Mouse (Mus musculus): ENCODE results near the gene Ccdc61. TPM values are rescaled to one million over a fixed set of nuclear protein-coding genes. Genes with fewer than 3 reads are reported as not detected.

Gene Ccdc61
- polyA plus RNA-seq, 1 experiment from 2014 or later: 21.2 TPM

DNA sequence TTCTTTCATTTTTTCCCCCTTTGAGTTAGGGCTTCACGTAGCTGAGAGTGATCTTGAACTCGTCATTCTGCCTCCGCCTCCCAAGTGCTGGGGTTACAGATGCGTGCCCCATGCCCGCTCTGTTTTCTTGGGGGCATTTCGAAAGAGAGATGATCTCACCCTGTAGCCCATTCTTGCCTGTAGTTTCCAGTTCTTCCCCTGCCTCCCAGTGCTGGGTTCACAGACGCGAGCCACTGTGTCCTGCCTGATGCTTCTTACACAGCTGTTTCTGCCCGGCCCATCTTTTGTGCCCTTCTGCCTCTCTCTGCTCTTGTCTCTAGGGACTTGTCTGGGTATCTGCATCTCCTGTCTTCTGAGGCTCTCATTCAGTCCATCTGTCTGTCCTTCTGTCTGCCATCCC, 32.6 kb upstream of the Ccdc61 start:
- ATAC-seq (ENCODE audit: insufficient read depth, low FRiP score): no peak
- Histone ChIP-seq H3K9ac (ENCODE audit: low read length) (no peak overlapping the region), H3K36me3 (ENCODE audit: control insufficient read depth, insufficient read depth, low read length) (no peaks in the 10 kb centered on the region), H3K27me3 (ENCODE audit: control insufficient read depth, insufficient read depth, low read length) (peaks cover 4% of the 10 kb centered on the region; the same call in 1 of the 2 replicates), H3K9me3 (replicated peaks; ENCODE audit: control insufficient read depth, low read length) (no peaks in the 10 kb centered on the region), H3K4me2 (ENCODE audit: low read depth, low read length) (no peak overlapping the region), H3K4me1 (ENCODE audit: control insufficient read depth, insufficient read depth, low read length) (no peaks in the 10 kb centered on the region), H3K27ac (ENCODE audit: low read length) (no peak overlapping the region), H3K4me3 (replicated peaks; ENCODE audit: low read length) (no peak overlapping the region)
- WGBS: 56% methylated on average over 9 of the region's 9 CpGs

DNA sequence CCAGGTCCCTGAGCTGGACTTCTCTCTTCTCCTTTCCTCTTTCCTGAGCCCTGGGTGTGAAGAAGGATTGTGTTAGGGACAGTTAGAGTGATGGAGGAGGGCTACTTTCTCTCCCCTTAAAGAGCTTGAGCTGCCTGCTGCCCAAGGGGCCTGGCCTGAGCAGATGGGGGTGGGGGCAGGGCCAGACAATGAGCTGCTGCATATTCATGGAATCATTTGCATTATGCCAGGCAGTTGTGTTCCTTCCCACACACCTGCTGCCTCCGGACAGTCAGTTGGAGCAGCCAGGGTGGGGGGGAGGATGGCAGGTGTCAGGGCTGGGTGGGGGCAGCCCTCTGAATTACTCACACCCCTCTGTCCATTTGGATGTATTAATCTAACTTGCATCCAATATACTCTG, 32.2 kb upstream of the Ccdc61 start:
- ATAC-seq (ENCODE audit: insufficient read depth, low FRiP score): no peak

DNA sequence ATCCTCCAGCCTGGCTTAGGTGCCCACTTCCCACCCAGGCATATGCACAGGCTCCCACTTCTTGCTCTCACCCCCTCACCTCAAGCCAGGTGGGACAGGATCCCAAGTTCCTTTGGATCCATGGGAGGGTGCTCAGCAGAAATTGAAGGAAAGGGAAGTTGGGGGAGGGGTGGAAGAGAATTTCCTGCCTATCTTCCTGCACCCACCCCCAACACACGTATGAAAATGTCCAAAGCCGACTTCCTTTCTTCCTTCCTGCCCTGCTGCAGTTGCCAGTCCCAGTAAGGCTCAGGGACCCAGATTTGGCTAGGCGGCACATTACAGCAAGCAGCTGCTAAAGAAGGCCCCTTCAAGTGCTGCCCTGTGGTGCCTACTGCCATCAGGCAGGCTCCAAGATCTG, 17.5 kb upstream of the Ccdc61 start:
- no peak overlapping the region for H3K9ac ChIP-seq (ENCODE audit: low read length)
- ATAC-seq (ENCODE audit: insufficient read depth, low FRiP score): no peak
- no peaks in the 10 kb centered on the region for H3K36me3 ChIP-seq (ENCODE audit: control insufficient read depth, insufficient read depth, low read length)
- H3K4me2 ChIP-seq (ENCODE audit: low read depth, low read length): no peak overlapping the region
- peaks cover 29% of the 10 kb centered on the region for H3K27me3 ChIP-seq (ENCODE audit: control insufficient read depth, insufficient read depth, low read length)
- no peaks in the 10 kb centered on the region for H3K9me3 ChIP-seq (replicated peaks; ENCODE audit: control insufficient read depth, low read length)
- no peak overlapping the region for H3K4me3 ChIP-seq (replicated peaks; ENCODE audit: low read length)
- H3K27ac ChIP-seq (ENCODE audit: low read length): no peak overlapping the region
- peaks cover 11% of the 10 kb centered on the region for H3K4me1 ChIP-seq (ENCODE audit: control insufficient read depth, insufficient read depth, low read length)
- WGBS: 33% methylated on average over 3 of the region's 3 CpGs

More for the DNA sequence above, 32.2 kb upstream of the Ccdc61 start:
- Histone ChIP-seq H3K9ac (ENCODE audit: low read length) (no peak overlapping the region), H3K9me3 (replicated peaks; ENCODE audit: control insufficient read depth, low read length) (no peaks in the 10 kb centered on the region), H3K27me3 (ENCODE audit: control insufficient read depth, insufficient read depth, low read length) (peaks cover 4% of the 10 kb centered on the region; the same call in 1 of the 2 replicates), H3K36me3 (ENCODE audit: control insufficient read depth, insufficient read depth, low read length) (no peaks in the 10 kb centered on the region), H3K4me3 (replicated peaks; ENCODE audit: low read length) (no peak overlapping the region), H3K4me2 (ENCODE audit: low read depth, low read length) (no peak overlapping the region), H3K27ac (ENCODE audit: low read length) (no peak overlapping the region), H3K4me1 (ENCODE audit: control insufficient read depth, insufficient read depth, low read length) (no peaks in the 10 kb centered on the region)
- WGBS: 28% methylated on average over 1 of the region's 1 CpGs

DNA sequence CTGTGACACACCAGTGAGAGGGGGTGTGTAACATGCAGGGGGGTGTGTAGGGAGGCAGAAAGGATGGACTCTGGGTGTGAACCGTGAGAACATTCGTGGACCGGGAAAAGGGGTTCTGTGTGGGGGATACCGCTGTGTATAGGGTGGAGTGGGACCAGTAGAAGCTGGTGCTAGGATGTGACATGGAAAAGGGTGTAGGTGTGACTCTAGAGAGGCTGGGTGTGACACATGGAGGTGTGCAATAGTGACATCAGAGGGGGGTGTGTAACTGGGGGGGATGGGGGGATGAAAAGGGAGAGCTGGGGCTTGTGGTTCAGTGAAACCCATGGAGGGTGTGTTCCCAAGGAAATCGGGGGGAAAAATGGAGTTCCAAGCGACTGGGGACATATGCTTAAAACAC, 16.7 kb upstream of the Ccdc61 start:
- H3K9ac ChIP-seq (ENCODE audit: low read length): no peak overlapping the region; the same call in 1 of the 2 replicates
- WGBS: 52% methylated on average over 6 of the region's 6 CpGs

DNA sequence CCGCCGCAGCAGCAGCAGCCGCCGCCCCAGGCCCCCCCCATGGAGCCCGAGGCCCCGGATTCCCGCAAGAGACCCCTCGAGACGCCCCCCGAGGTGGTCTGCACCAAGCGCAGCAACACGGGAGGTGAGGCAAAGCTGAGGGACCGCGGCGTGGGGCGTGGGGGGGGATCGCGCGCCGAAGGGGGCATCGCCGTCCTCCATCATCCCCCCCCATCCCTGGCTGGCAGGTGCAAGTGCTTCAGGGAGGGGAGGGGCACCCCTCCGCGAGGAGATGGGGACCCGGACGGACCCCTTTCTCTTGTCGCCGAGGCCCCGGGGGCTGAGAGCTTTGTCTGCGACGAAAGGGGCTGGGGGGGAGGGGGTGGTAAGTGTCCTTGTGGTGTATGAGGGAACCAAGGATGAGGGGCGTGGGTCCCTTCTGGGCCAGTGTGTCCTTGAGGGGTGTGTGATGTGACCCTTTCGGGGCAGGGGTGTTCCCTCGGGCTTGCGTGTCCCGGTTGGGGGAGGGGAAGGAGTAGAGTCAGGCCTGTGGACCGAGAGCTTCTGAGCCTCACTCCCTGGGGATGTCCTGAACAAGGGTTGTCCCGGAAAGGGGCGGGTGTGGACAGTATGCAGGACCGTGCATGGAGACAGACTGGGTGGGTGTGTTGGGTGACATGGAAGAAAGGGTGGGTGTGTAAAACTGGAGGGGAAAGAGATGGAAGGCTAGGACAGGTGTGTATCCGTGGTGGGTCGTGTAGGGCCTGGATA, 16.0 kb upstream of the Ccdc61 start:
- Histone ChIP-seq H3K36me3 (ENCODE audit: control insufficient read depth, insufficient read depth, low read length) (no peaks in the 10 kb centered on the region), H3K27ac (ENCODE audit: low read length) (no peak overlapping the region), H3K9me3 (replicated peaks; ENCODE audit: control insufficient read depth, low read length) (no peaks in the 10 kb centered on the region), H3K4me2 (ENCODE audit: low read depth, low read length) (peak overlapping the region; percentile 92), H3K9ac (ENCODE audit: low read length) (peak overlapping the region; percentile 78), H3K4me1 (ENCODE audit: control insufficient read depth, insufficient read depth, low read length) (peaks cover 14% of the 10 kb centered on the region), H3K27me3 (ENCODE audit: control insufficient read depth, insufficient read depth, low read length) (peaks cover 31% of the 10 kb centered on the region), H3K4me3 (replicated peaks; ENCODE audit: low read length) (peak overlapping the region; percentile 54)
- WGBS: 3% methylated on average over 33 of the region's 42 CpGs
- no peak for ATAC-seq (ENCODE audit: insufficient read depth, low FRiP score)

More for the DNA sequence above, 16.7 kb upstream of the Ccdc61 start:
- H3K9me3 ChIP-seq (replicated peaks; ENCODE audit: control insufficient read depth, low read length): no peaks in the 10 kb centered on the region
- H3K27me3 ChIP-seq (ENCODE audit: control insufficient read depth, insufficient read depth, low read length): peaks cover 31% of the 10 kb centered on the region
- ATAC-seq (ENCODE audit: insufficient read depth, low FRiP score): no peak
- H3K27ac ChIP-seq (ENCODE audit: low read length): no peak overlapping the region
- peak overlapping the region; percentile 54 for H3K4me3 ChIP-seq (replicated peaks; ENCODE audit: low read length)
- H3K4me2 ChIP-seq (ENCODE audit: low read depth, low read length): peak overlapping the region; percentile 20; the same call in 1 of the 2 replicates
- no peaks in the 10 kb centered on the region for H3K36me3 ChIP-seq (ENCODE audit: control insufficient read depth, insufficient read depth, low read length)
- peaks cover 11% of the 10 kb centered on the region for H3K4me1 ChIP-seq (ENCODE audit: control insufficient read depth, insufficient read depth, low read length)

DNA sequence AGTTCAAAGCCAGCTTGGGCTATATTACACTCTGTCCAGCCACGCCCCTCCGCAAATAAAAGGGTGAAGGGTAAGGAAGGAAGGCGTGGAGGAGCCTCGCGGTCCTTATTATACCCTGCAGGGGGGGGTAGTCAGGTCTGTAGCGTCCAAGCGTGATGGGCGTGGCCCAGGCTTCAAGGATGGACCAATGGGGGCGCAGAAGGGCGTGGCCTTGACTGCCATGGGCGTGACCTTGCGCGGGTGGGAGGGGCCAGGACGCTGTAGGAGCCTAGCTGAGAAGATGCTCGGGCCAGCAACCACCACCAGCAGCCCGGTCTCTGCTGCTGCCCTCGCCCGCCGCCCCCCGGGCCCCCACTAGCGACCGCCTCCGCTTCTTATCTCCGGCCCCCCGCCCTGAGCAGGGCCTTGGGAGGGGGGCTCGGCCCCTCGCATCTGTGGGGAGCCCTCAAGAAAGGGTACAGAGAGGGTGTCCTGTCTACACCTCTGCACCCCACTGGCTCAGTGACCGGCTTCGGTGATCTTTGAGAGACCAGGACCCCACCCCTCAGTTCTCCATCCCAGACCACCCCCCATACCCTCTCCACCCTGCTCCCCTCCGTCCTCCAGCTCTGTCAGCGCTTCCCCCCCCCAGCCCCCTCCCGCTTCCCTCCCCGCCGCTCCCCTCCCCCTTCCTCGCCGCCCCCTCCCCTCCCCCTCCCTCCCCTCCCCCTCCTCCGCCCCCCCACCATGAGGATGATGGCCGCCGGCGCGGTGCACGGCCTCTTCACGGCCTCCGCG, 15.1 kb upstream of the Ccdc61 start, which contains the start of gene Nova2:
Nova2 (plus strand) TSS at position 727 of the 777 bp plus-strand sequence.
- Histone ChIP-seq H3K9me3 (replicated peaks; ENCODE audit: control insufficient read depth, low read length) (no peaks in the 10 kb centered on the region), H3K4me1 (ENCODE audit: control insufficient read depth, insufficient read depth, low read length) (peaks cover 16% of the 10 kb centered on the region), H3K27ac (ENCODE audit: low read length) (no peak within 1 kb of the TSS), H3K4me3 (replicated peaks; ENCODE audit: low read length) (peak within 1 kb of the TSS; percentile 54), H3K36me3 (ENCODE audit: control insufficient read depth, insufficient read depth, low read length) (no peaks in the 10 kb centered on the region), H3K4me2 (ENCODE audit: low read depth, low read length) (peak within 1 kb of the TSS; percentile 92), H3K9ac (ENCODE audit: low read length) (peak within 1 kb of the TSS; percentile 78), H3K27me3 (ENCODE audit: control insufficient read depth, insufficient read depth, low read length) (peaks cover 31% of the 10 kb centered on the region)
- 1% methylated on average over 31 of the region's 45 CpGs for WGBS
- ATAC-seq (ENCODE audit: insufficient read depth, low FRiP score): peak; percentile 91

DNA sequence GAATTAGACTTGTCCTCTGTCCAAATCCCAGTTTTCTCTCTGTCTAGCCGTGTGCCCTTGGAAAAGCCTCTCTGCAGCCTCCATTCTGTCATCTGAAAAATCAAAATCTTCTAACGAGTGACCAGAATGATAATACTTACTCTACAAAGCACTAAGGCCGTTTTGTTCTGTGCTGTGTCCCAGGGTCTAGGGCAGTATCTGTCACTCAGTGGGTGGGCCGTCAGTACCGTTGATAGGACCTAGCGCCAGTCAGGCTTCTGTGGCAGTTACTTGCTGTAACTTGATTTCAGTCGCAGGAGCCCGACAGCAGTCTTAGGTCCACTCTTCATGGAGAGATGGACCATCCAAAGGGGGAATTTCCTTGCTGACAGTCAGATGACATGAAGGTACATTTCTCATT, 14.1 kb upstream of the Ccdc61 start:
- Histone ChIP-seq H3K36me3 (ENCODE audit: control insufficient read depth, insufficient read depth, low read length) (no peaks in the 10 kb centered on the region), H3K4me3 (replicated peaks; ENCODE audit: low read length) (no peak overlapping the region), H3K4me2 (ENCODE audit: low read depth, low read length) (no peak overlapping the region), H3K9me3 (replicated peaks; ENCODE audit: control insufficient read depth, low read length) (no peaks in the 10 kb centered on the region), H3K27ac (ENCODE audit: low read length) (no peak overlapping the region), H3K27me3 (ENCODE audit: control insufficient read depth, insufficient read depth, low read length) (peaks cover 31% of the 10 kb centered on the region), H3K9ac (ENCODE audit: low read length) (no peak overlapping the region), H3K4me1 (ENCODE audit: control insufficient read depth, insufficient read depth, low read length) (peaks cover 16% of the 10 kb centered on the region)
- 14% methylated on average over 8 of the region's 8 CpGs for WGBS
- no peak for ATAC-seq (ENCODE audit: insufficient read depth, low FRiP score)

DNA sequence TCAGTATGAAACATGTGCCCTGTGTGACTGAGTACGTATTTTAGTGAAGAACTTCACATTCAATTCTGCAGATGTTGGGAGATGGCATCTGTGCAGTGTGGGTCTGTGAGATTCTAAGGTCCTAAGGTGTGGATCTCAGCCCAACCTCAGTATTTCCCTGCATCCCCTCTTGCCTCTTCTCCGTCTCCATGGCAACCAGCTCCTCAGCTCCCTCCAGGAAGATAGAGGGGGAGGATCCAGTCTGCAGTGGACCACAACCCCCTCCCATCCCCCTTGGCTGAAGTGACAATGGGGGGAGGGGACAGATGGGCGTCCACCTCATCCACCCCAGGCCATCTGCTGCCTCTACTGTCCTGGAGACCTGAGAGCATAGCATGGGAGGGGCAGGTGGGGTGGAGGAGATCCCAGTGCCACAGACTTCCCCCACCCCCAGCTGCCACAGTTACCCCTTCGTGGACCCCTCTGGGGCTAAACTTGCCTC, 13.5 kb upstream of the Ccdc61 start:
- 28% methylated on average over 4 of the region's 4 CpGs for WGBS
- H3K4me2 ChIP-seq (ENCODE audit: low read depth, low read length): no peak overlapping the region
- no peak overlapping the region for H3K4me3 ChIP-seq (replicated peaks; ENCODE audit: low read length)
- no peaks in the 10 kb centered on the region for H3K36me3 ChIP-seq (ENCODE audit: control insufficient read depth, insufficient read depth, low read length)
- peaks cover 31% of the 10 kb centered on the region for H3K27me3 ChIP-seq (ENCODE audit: control insufficient read depth, insufficient read depth, low read length)
- no peak overlapping the region for H3K27ac ChIP-seq (ENCODE audit: low read length)
- no peaks in the 10 kb centered on the region for H3K9me3 ChIP-seq (replicated peaks; ENCODE audit: control insufficient read depth, low read length)
- peaks cover 16% of the 10 kb centered on the region for H3K4me1 ChIP-seq (ENCODE audit: control insufficient read depth, insufficient read depth, low read length)
- no peak for ATAC-seq (ENCODE audit: insufficient read depth, low FRiP score)
- H3K9ac ChIP-seq (ENCODE audit: low read length): no peak overlapping the region

DNA sequence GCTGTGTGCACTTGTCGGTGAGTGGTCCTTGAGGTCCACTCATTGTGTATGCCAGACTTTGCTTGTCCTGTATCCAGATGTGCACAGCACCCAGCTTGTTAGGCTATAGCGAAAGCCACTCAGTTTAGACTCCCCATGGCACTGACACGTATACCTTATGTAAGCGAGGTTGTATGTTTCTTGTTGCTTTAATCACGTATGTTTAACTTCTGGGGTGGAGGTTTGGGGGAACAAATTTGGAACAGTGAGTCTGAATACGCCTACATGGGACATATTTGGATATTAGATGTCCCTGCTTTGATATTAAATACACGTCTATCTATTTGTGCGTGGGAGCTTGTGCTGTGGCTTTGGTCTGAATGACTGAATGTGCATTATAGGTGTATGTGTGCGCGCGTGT, 13.1 kb upstream of the Ccdc61 start:
- Histone ChIP-seq H3K4me3 (replicated peaks; ENCODE audit: low read length) (no peak overlapping the region), H3K36me3 (ENCODE audit: control insufficient read depth, insufficient read depth, low read length) (no peaks in the 10 kb centered on the region), H3K27ac (ENCODE audit: low read length) (no peak overlapping the region), H3K9ac (ENCODE audit: low read length) (no peak overlapping the region), H3K27me3 (ENCODE audit: control insufficient read depth, insufficient read depth, low read length) (peaks cover 31% of the 10 kb centered on the region), H3K4me1 (ENCODE audit: control insufficient read depth, insufficient read depth, low read length) (peaks cover 16% of the 10 kb centered on the region), H3K9me3 (replicated peaks; ENCODE audit: control insufficient read depth, low read length) (no peaks in the 10 kb centered on the region), H3K4me2 (ENCODE audit: low read depth, low read length) (no peak overlapping the region)
- 78% methylated on average over 11 of the region's 11 CpGs for WGBS
- no peak for ATAC-seq (ENCODE audit: insufficient read depth, low FRiP score)

Measured in stomach, embryonic 16.5 days (tissue).